Mouse (Mus musculus) ES-Bruce4 (cell line): ENCODE results near the gene Mecom.

ENCODE experiments used
- CTCF ChIP-seq: IDR thresholded peaks from one replicate; pipeline ENCODE4 v1.8.1; 2011; ENCODE audit warnings: low read depth, low read length
- EP300 ChIP-seq: IDR thresholded peaks from 2 replicates; pipeline ENCODE4 v1.6.1; 2011; ENCODE audit warnings: low read depth, low read length; ENCODE audit not compliant: insufficient read depth
- POLR2A ChIP-seq: IDR thresholded peaks from one replicate; pipeline ENCODE4 v1.8.1; 2011; ENCODE audit warnings: low read length; ENCODE audit not compliant: insufficient read depth

DNA sequence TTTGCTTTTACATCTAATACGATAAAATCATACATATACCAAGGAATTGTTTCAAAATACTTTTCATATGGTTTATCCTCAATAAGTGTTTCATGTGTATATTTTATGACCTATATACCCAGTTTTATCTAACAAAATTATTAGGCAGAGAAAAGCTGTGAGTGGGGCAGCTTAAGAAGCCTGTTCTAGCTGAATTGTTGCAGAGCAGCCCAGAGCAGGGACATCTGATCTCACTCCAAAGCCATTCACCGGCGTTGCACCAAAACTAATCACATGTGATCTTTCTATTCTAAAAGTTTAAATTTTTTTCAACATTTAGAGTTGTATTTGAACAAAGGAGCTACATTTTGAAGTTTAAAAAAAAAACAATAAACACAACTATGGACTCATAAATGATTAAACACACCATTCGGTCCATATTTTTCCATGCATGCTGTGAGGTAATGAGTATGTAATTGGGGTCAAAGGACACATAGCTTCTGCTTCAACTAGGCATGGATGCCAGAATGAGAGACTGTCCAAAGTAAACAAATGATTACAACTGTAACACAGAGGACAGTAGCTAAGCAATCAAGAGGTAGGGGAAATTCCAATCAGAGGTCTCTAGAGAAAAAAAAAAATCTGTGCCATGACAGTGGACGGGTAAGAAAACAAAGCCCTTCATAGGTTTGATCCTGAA is 64.7 kb downstream of the Mecom start:
- TF ChIP-seq CTCF (no peak), POLR2A (no peak), EP300 (no peak)
